Mouse (Mus musculus): Measurements from ENCODE around the gene Sema5a. TPM values are rescaled to one million over a fixed set of nuclear protein-coding genes. Genes with fewer than 3 reads are reported as not detected.

Gene Sema5a
- polyA plus RNA-seq, 1 experiment from 2014 or later = 13.5 TPM

- H3K27ac ChIP-seq (ENCODE audit: low read length) = no peak overlapping the region
- WGBS = 64% methylated on average over 7 of the region's 7 CpGs
These were observed 786 bp upstream of the Sema5a start for GRCm38 (mm10) chr15:32243824-32244223.

GRCm38 (mm10) chr15:32244956-32245836 is 586 bp downstream of the Sema5a start:
- H3K36me3 ChIP-seq (ENCODE audit: control insufficient read depth, insufficient read depth) = no peaks in the 10 kb centered on the region
- peak overlapping the region; percentile 17; the same call in 1 of the 2 replicates for H3K27ac ChIP-seq (ENCODE audit: low read length)
- peak overlapping the region; percentile 99 for H3K4me2 ChIP-seq (ENCODE audit: low read length)
- peak overlapping the region; percentile 65 for H3K4me3 ChIP-seq (replicated peaks; ENCODE audit: low read length)
- no peaks in the 10 kb centered on the region for H3K9me3 ChIP-seq (ENCODE audit: control insufficient read depth, low read length)
- H3K4me1 ChIP-seq (replicated peaks; ENCODE audit: control insufficient read depth, insufficient read depth, low read length) = peaks cover 30% of the 10 kb centered on the region
- peak; percentile 61 for ATAC-seq
- peak overlapping the region; percentile 72 for H3K9ac ChIP-seq (replicated peaks; ENCODE audit: low read depth, low read length)
- H3K27me3 ChIP-seq (replicated peaks; ENCODE audit: control insufficient read depth, insufficient read depth, low read length) = no peaks in the 10 kb centered on the region
- WGBS = under 1% methylated on average over 52 of the region's 52 CpGs

More at GRCm38 (mm10) chr15:32243824-32244223, 786 bp upstream of the Sema5a start:
- Histone ChIP-seq H3K4me1 (replicated peaks; ENCODE audit: control insufficient read depth, insufficient read depth, low read length) (peaks cover 30% of the 10 kb centered on the region), H3K9ac (replicated peaks; ENCODE audit: low read depth, low read length) (no peak overlapping the region), H3K4me3 (replicated peaks; ENCODE audit: low read length) (peak overlapping the region; percentile 65), H3K27me3 (replicated peaks; ENCODE audit: control insufficient read depth, insufficient read depth, low read length) (no peaks in the 10 kb centered on the region), H3K36me3 (ENCODE audit: control insufficient read depth, insufficient read depth) (no peaks in the 10 kb centered on the region), H3K9me3 (ENCODE audit: control insufficient read depth, low read length) (no peaks in the 10 kb centered on the region), H3K4me2 (ENCODE audit: low read length) (peak overlapping the region; percentile 99)
- no peak for ATAC-seq

- Histone ChIP-seq H3K27me3 (replicated peaks; ENCODE audit: control insufficient read depth, insufficient read depth, low read length) (no peaks in the 10 kb centered on the region), H3K4me2 (ENCODE audit: low read length) (peak overlapping the region; percentile 99), H3K9me3 (ENCODE audit: control insufficient read depth, low read length) (no peaks in the 10 kb centered on the region), H3K36me3 (ENCODE audit: control insufficient read depth, insufficient read depth) (no peaks in the 10 kb centered on the region), H3K9ac (replicated peaks; ENCODE audit: low read depth, low read length) (peak overlapping the region; percentile 72), H3K4me3 (replicated peaks; ENCODE audit: low read length) (peak overlapping the region; percentile 65), H3K4me1 (replicated peaks; ENCODE audit: control insufficient read depth, insufficient read depth, low read length) (peaks cover 30% of the 10 kb centered on the region), H3K27ac (ENCODE audit: low read length) (no peak overlapping the region)
- WGBS = under 1% methylated on average over 47 of the region's 47 CpGs
- peak; percentile 48 for ATAC-seq
These were observed 1.4 kb downstream of the Sema5a start for GRCm38 (mm10) chr15:32245837-32246670.

- WGBS = 43% methylated on average over 5 of the region's 5 CpGs
- H3K36me3 ChIP-seq (ENCODE audit: control insufficient read depth, insufficient read depth) = no peaks in the 10 kb centered on the region
- ATAC-seq = no peak
- H3K4me2 ChIP-seq (ENCODE audit: low read length) = peak overlapping the region; percentile 99
- peak overlapping the region; percentile 65 for H3K4me3 ChIP-seq (replicated peaks; ENCODE audit: low read length)
- no peak overlapping the region for H3K27ac ChIP-seq (ENCODE audit: low read length)
- H3K9ac ChIP-seq (replicated peaks; ENCODE audit: low read depth, low read length) = no peak overlapping the region
- H3K9me3 ChIP-seq (ENCODE audit: control insufficient read depth, low read length) = no peaks in the 10 kb centered on the region
- no peaks in the 10 kb centered on the region for H3K27me3 ChIP-seq (replicated peaks; ENCODE audit: control insufficient read depth, insufficient read depth, low read length)
- H3K4me1 ChIP-seq (replicated peaks; ENCODE audit: control insufficient read depth, insufficient read depth, low read length) = peaks cover 32% of the 10 kb centered on the region
These were observed 2.7 kb downstream of the Sema5a start for GRCm38 (mm10) chr15:32247281-32247680.

GRCm38 (mm10) chr15:32254806-32255205 is 10.2 kb downstream of the Sema5a start:
- no peak for ATAC-seq

GRCm38 (mm10) chr15:32257340-32257739 is 12.7 kb downstream of the Sema5a start:
- 61% methylated on average over 8 of the region's 8 CpGs for WGBS
- ATAC-seq = no peak

More at GRCm38 (mm10) chr15:32254806-32255205, 10.2 kb downstream of the Sema5a start:
- H3K9me3 ChIP-seq (ENCODE audit: control insufficient read depth, low read length) = no peaks in the 10 kb centered on the region
- H3K4me1 ChIP-seq (replicated peaks; ENCODE audit: control insufficient read depth, insufficient read depth, low read length) = peaks cover 15% of the 10 kb centered on the region
- H3K27me3 ChIP-seq (replicated peaks; ENCODE audit: control insufficient read depth, insufficient read depth, low read length) = no peaks in the 10 kb centered on the region
- no peaks in the 10 kb centered on the region for H3K36me3 ChIP-seq (ENCODE audit: control insufficient read depth, insufficient read depth)
- no peak overlapping the region for H3K4me3 ChIP-seq (replicated peaks; ENCODE audit: low read length)
- no peak overlapping the region for H3K9ac ChIP-seq (replicated peaks; ENCODE audit: low read depth, low read length)
- no peak overlapping the region for H3K4me2 ChIP-seq (ENCODE audit: low read length)
- no peak overlapping the region for H3K27ac ChIP-seq (ENCODE audit: low read length)
- 85% methylated on average over 2 of the region's 2 CpGs for WGBS

GRCm38 (mm10) chr15:32257886-32258319 is 13.3 kb downstream of the Sema5a start:
- peak; percentile 64 for ATAC-seq
- 29% methylated on average over 7 of the region's 7 CpGs for WGBS
- Histone ChIP-seq H3K4me1 (replicated peaks; ENCODE audit: control insufficient read depth, insufficient read depth, low read length) (peaks cover 20% of the 10 kb centered on the region), H3K27me3 (replicated peaks; ENCODE audit: control insufficient read depth, insufficient read depth, low read length) (no peaks in the 10 kb centered on the region), H3K9ac (replicated peaks; ENCODE audit: low read depth, low read length) (no peak overlapping the region), H3K4me3 (replicated peaks; ENCODE audit: low read length) (no peak overlapping the region), H3K36me3 (ENCODE audit: control insufficient read depth, insufficient read depth) (no peaks in the 10 kb centered on the region), H3K9me3 (ENCODE audit: control insufficient read depth, low read length) (no peaks in the 10 kb centered on the region), H3K27ac (ENCODE audit: low read length) (no peak overlapping the region), H3K4me2 (ENCODE audit: low read length) (0 out of 2 replicates have a peak overlapping the region, but pooled peaks have one; percentile 1)

More at GRCm38 (mm10) chr15:32257340-32257739, 12.7 kb downstream of the Sema5a start:
- no peaks in the 10 kb centered on the region for H3K36me3 ChIP-seq (ENCODE audit: control insufficient read depth, insufficient read depth)
- no peak overlapping the region for H3K27ac ChIP-seq (ENCODE audit: low read length)
- no peak overlapping the region for H3K4me2 ChIP-seq (ENCODE audit: low read length)
- no peak overlapping the region for H3K4me3 ChIP-seq (replicated peaks; ENCODE audit: low read length)
- H3K9ac ChIP-seq (replicated peaks; ENCODE audit: low read depth, low read length) = no peak overlapping the region
- peaks cover 20% of the 10 kb centered on the region for H3K4me1 ChIP-seq (replicated peaks; ENCODE audit: control insufficient read depth, insufficient read depth, low read length)
- no peaks in the 10 kb centered on the region for H3K27me3 ChIP-seq (replicated peaks; ENCODE audit: control insufficient read depth, insufficient read depth, low read length)
- H3K9me3 ChIP-seq (ENCODE audit: control insufficient read depth, low read length) = no peaks in the 10 kb centered on the region

GRCm38 (mm10) chr15:32259362-32260096 is 14.9 kb downstream of the Sema5a start:
- WGBS = 18% methylated on average over 5 of the region's 5 CpGs
- ATAC-seq = no peak
- peaks cover 20% of the 10 kb centered on the region for H3K4me1 ChIP-seq (replicated peaks; ENCODE audit: control insufficient read depth, insufficient read depth, low read length)

More at GRCm38 (mm10) chr15:32259362-32260096, 14.9 kb downstream of the Sema5a start:
- Histone ChIP-seq H3K9me3 (ENCODE audit: control insufficient read depth, low read length) (no peaks in the 10 kb centered on the region), H3K27ac (ENCODE audit: low read length) (no peak overlapping the region), H3K4me3 (replicated peaks; ENCODE audit: low read length) (no peak overlapping the region), H3K4me2 (ENCODE audit: low read length) (no peak overlapping the region), H3K27me3 (replicated peaks; ENCODE audit: control insufficient read depth, insufficient read depth, low read length) (no peaks in the 10 kb centered on the region), H3K9ac (replicated peaks; ENCODE audit: low read depth, low read length) (no peak overlapping the region), H3K36me3 (ENCODE audit: control insufficient read depth, insufficient read depth) (no peaks in the 10 kb centered on the region)
